Mouse (Mus musculus) forelimb bud, embryonic 11.5 days (tissue): ENCODE measurements around the gene 1700020N01Rik.

Source experiments
- DNase-seq: peaks from one replicate; pipeline ENCODE4 v3.0.0-alpha.2; 2012; ENCODE audit warnings: low read depth, low spot score

Gene 1700020N01Rik

GRCm38 (mm10) chr10:21668976-21669375 is 76.0 kb downstream of the 1700020N01Rik start:
- no peak for DNase-seq

- no peak for DNase-seq
Measured at GRCm38 (mm10) chr10:21669750-21670161, 76.8 kb downstream of the 1700020N01Rik start.

- no peak for DNase-seq
Measured at GRCm38 (mm10) chr10:21670168-21670567, 77.2 kb downstream of the 1700020N01Rik start.
